7 mouse cellular contexts compared by ENCODE assay signal in genomic region chr9:108002778-108003530, GRCm38 (mm10). TPM values are rescaled to one million over a fixed set of nuclear protein-coding genes. Genes with fewer than 3 reads are reported as not detected.
DNase-seq lines count a peak whose midpoint lies in the region; ATAC-seq and TF ChIP-seq lines count a peak whose summit lies in the region.

No protein-coding gene starts in this region.

- WGBS in lung, embryonic 14.5 days: under 1% methylated on average over 50 of the region's 50 CpGs
- WGBS in limb, embryonic 12.5 days: under 1% methylated on average over 50 of the region's 50 CpGs
- under 1% methylated on average over 44 of the region's 50 CpGs for WGBS in midbrain, postnatal 0 days

- H3K9me3 ChIP-seq in lung, embryonic 14.5 days (ENCODE audit: low read depth, low read length): no peaks in the 10 kb centered on the region
- no peaks in the 10 kb centered on the region for H3K9me3 ChIP-seq in erythroblast, embryonic 14.5 days (ENCODE audit: control insufficient read depth, low read length)
- H3K9me3 ChIP-seq in limb, embryonic 12.5 days: no peaks in the 10 kb centered on the region
- no peaks in the 10 kb centered on the region for H3K9me3 ChIP-seq in midbrain, postnatal 0 days (ENCODE audit: low read length)

- ATAC-seq in lung, embryonic 14.5 days (ENCODE audit: insufficient read depth): no peak
- peak; percentile 15 for ATAC-seq in activated CD4-positive, CD25-positive, alpha-beta regulatory T cell, adult 4 months
- ATAC-seq in limb, embryonic 12.5 days (ENCODE audit: insufficient number of reproducible peaks, insufficient read depth, low FRiP score, low TSS enrichment, low read depth): no peak; the same call in 1 of the 2 replicates
- ATAC-seq in midbrain, postnatal 0 days (ENCODE audit: low FRiP score): no peak; the same call in none of the 2 replicates

- no peaks in the 10 kb centered on the region for H3K36me3 ChIP-seq in lung, embryonic 14.5 days (ENCODE audit: insufficient read depth)
- peaks cover 39% of the 10 kb centered on the region for H3K36me3 ChIP-seq in erythroblast, embryonic 14.5 days (ENCODE audit: control insufficient read depth)
- 0 out of 2 replicates have a peak, but pooled peaks cover 10% of the 10 kb centered on the region for H3K36me3 ChIP-seq in limb, embryonic 12.5 days
- H3K36me3 ChIP-seq in midbrain, postnatal 0 days (ENCODE audit: insufficient read depth, low read length): no peaks in the 10 kb centered on the region

- peak overlapping the region; percentile 93 for H3K27ac ChIP-seq in lung, embryonic 14.5 days (ENCODE audit: low read depth)
- H3K27ac ChIP-seq in limb, embryonic 12.5 days: peak overlapping the region; percentile 90
- H3K27ac ChIP-seq in midbrain, postnatal 0 days (ENCODE audit: low read depth, low read length): peak overlapping the region; percentile 99

- H3K27me3 ChIP-seq in lung, embryonic 14.5 days (ENCODE audit: insufficient read depth, low read length): no peaks in the 10 kb centered on the region
- no peaks in the 10 kb centered on the region; the same call in 1 of the 2 replicates for H3K27me3 ChIP-seq in erythroblast, embryonic 14.5 days (ENCODE audit: control insufficient read depth)
- no peaks in the 10 kb centered on the region for H3K27me3 ChIP-seq in limb, embryonic 12.5 days
- no peaks in the 10 kb centered on the region for H3K27me3 ChIP-seq in midbrain, postnatal 0 days (ENCODE audit: insufficient read depth, low read length)

- peak; percentile 52 for DNase-seq in lung, embryonic 14.5 days
- no peak for DNase-seq in lung, postnatal 4 days
- peak; percentile 23 for DNase-seq in midbrain, postnatal 0 days (ENCODE audit: low spot score)
- DNase-seq in cerebellum, postnatal 4 days (ENCODE audit: low spot score in 2 of 2): no peak

- H3K4me1 ChIP-seq in lung, embryonic 14.5 days (ENCODE audit: insufficient read depth): peaks cover 10% of the 10 kb centered on the region
- peaks cover 59% of the 10 kb centered on the region for H3K4me1 ChIP-seq in erythroblast, embryonic 14.5 days (ENCODE audit: control insufficient read depth)
- peaks cover 24% of the 10 kb centered on the region for H3K4me1 ChIP-seq in limb, embryonic 12.5 days (replicated peaks)
- H3K4me1 ChIP-seq in midbrain, postnatal 0 days (ENCODE audit: insufficient read depth, low read length): 0 out of 2 replicates have a peak, but pooled peaks cover 4% of the 10 kb centered on the region

- TF ChIP-seq CTCF in lung, embryonic 14.5 days (IDR thresholded peaks at IDR 0.05; ENCODE audit: low read depth): no peak
- no peak for TF ChIP-seq CTCF in midbrain, postnatal 0 days (IDR thresholded peaks at IDR 0.05)

- H3K9ac ChIP-seq in lung, embryonic 14.5 days: peak overlapping the region; percentile 95
- H3K9ac ChIP-seq in limb, embryonic 12.5 days (replicated peaks): peak overlapping the region; percentile 94
- peak overlapping the region; percentile 99 for H3K9ac ChIP-seq in midbrain, postnatal 0 days (replicated peaks; ENCODE audit: low read length, poor library complexity, severe bottlenecking)

- H3K4me2 ChIP-seq in lung, embryonic 14.5 days: peak overlapping the region; percentile 93
- H3K4me2 ChIP-seq in limb, embryonic 12.5 days: peak overlapping the region; percentile 86
- H3K4me2 ChIP-seq in midbrain, postnatal 0 days (ENCODE audit: low read depth, low read length, poor library complexity, severe bottlenecking): peak overlapping the region; percentile 81

- peak overlapping the region; percentile 99 for H3K4me3 ChIP-seq in lung, embryonic 14.5 days (ENCODE audit: low read depth, low read length)
- H3K4me3 ChIP-seq in erythroblast, embryonic 14.5 days (replicated peaks): peak overlapping the region; percentile 87
- peak overlapping the region; percentile 96 for H3K4me3 ChIP-seq in limb, embryonic 12.5 days (replicated peaks)
- peak overlapping the region; percentile 97 for H3K4me3 ChIP-seq in midbrain, postnatal 0 days (ENCODE audit: low read depth, low read length)

RNA-seq across cellular contexts. Expression of gene Ip6k1, which starts 0.7 kb away (rescaled TPM):
- 28.4 and 29.3 TPM in 2 replicates for polyA plus RNA-seq in lung, embryonic 14.5 days (2014; fragmentation: Nextera tagmentation; extraction: Ambion mirVana)
- polyA plus RNA-seq in activated CD4-positive, CD25-positive, alpha-beta regulatory T cell, adult 4 months (2017; shearing (Covaris generic)): 10 to 100 TPM; 36.7 to 47.6 TPM
- polyA plus RNA-seq in erythroblast, embryonic 14.5 days (2012): 18.1 and 20.8 TPM in 2 replicates
- 80.6 and 84.4 TPM in 2 replicates for polyA plus RNA-seq in limb, embryonic 12.5 days (2016; fragmentation: Nextera tagmentation; extraction: Ambion mirVana)
- total RNA-seq in midbrain, postnatal 0 days (2014; rRNA removed): 249 and 272 TPM in 2 replicates
- 90.5 and 94.1 TPM in 2 replicates for polyA plus RNA-seq in midbrain, postnatal 0 days (2015; fragmentation: Nextera tagmentation; extraction: Ambion mirVana)

RNA-seq across cellular contexts. Expression of gene Gm20662, which starts 6.8 kb away (rescaled TPM):
- 0.30 and 0.37 TPM in 2 replicates for polyA plus RNA-seq in lung, embryonic 14.5 days (2014; fragmentation: Nextera tagmentation; extraction: Ambion mirVana)
- not detected for polyA plus RNA-seq in activated CD4-positive, CD25-positive, alpha-beta regulatory T cell, adult 4 months (2017; shearing (Covaris generic))
- polyA plus RNA-seq in erythroblast, embryonic 14.5 days (2012): not detected in 2 replicates
- polyA plus RNA-seq in limb, embryonic 12.5 days (2016; fragmentation: Nextera tagmentation; extraction: Ambion mirVana): 1.3 TPM in 2 replicates
- total RNA-seq in midbrain, postnatal 0 days (2014; rRNA removed): 3.6 TPM in 1 of 2 replicates, not detected in the other
- polyA plus RNA-seq in midbrain, postnatal 0 days (2015; fragmentation: Nextera tagmentation; extraction: Ambion mirVana): 0.31 TPM in 1 of 2 replicates, not detected in the other

RNA-seq across cellular contexts. Expression of gene Cdhr4, which starts 10.7 kb away (rescaled TPM):
- polyA plus RNA-seq in lung, embryonic 14.5 days (2014; fragmentation: Nextera tagmentation; extraction: Ambion mirVana): 7.7 and 8.3 TPM in 2 replicates
- polyA plus RNA-seq in activated CD4-positive, CD25-positive, alpha-beta regulatory T cell, adult 4 months (2017; shearing (Covaris generic)): 1 to 10 TPM in 1 of 2 experiments, under 1 TPM in 1; 0.93 to 2.5 TPM
- polyA plus RNA-seq in erythroblast, embryonic 14.5 days (2012): 0.24 and 0.25 TPM in 2 replicates
- 18.6 and 19.3 TPM in 2 replicates for polyA plus RNA-seq in limb, embryonic 12.5 days (2016; fragmentation: Nextera tagmentation; extraction: Ambion mirVana)
- total RNA-seq in midbrain, postnatal 0 days (2014; rRNA removed): 0.42 and 5.6 TPM in 2 replicates
- polyA plus RNA-seq in midbrain, postnatal 0 days (2015; fragmentation: Nextera tagmentation; extraction: Ambion mirVana): 0.59 and 1.1 TPM in 2 replicates

RNA-seq across cellular contexts. Expression of gene Inka1, which starts 17.3 kb away (rescaled TPM):
- polyA plus RNA-seq in lung, embryonic 14.5 days (2014; fragmentation: Nextera tagmentation; extraction: Ambion mirVana): 74.2 and 81.8 TPM in 2 replicates
- polyA plus RNA-seq in activated CD4-positive, CD25-positive, alpha-beta regulatory T cell, adult 4 months (2017; shearing (Covaris generic)): under 1 TPM; 0.33 to 0.51 TPM
- 15.9 and 16.0 TPM in 2 replicates for polyA plus RNA-seq in erythroblast, embryonic 14.5 days (2012)
- polyA plus RNA-seq in limb, embryonic 12.5 days (2016; fragmentation: Nextera tagmentation; extraction: Ambion mirVana): 133 and 138 TPM in 2 replicates
- total RNA-seq in midbrain, postnatal 0 days (2014; rRNA removed): 12.3 and 14.8 TPM in 2 replicates
- 16.2 and 18.1 TPM in 2 replicates for polyA plus RNA-seq in midbrain, postnatal 0 days (2015; fragmentation: Nextera tagmentation; extraction: Ambion mirVana)

RNA-seq across cellular contexts. Expression of gene Gm20661, which starts 20.1 kb away (rescaled TPM):
- polyA plus RNA-seq in lung, embryonic 14.5 days (2014; fragmentation: Nextera tagmentation; extraction: Ambion mirVana): 4.0 and 4.5 TPM in 2 replicates
- polyA plus RNA-seq in activated CD4-positive, CD25-positive, alpha-beta regulatory T cell, adult 4 months (2017; shearing (Covaris generic)): not detected
- polyA plus RNA-seq in erythroblast, embryonic 14.5 days (2012): 0.06 and 0.13 TPM in 2 replicates
- 10.4 and 11.2 TPM in 2 replicates for polyA plus RNA-seq in limb, embryonic 12.5 days (2016; fragmentation: Nextera tagmentation; extraction: Ambion mirVana)
- 0.55 TPM in 1 of 2 replicates, not detected in the other for total RNA-seq in midbrain, postnatal 0 days (2014; rRNA removed)
- 0.33 and 0.48 TPM in 2 replicates for polyA plus RNA-seq in midbrain, postnatal 0 days (2015; fragmentation: Nextera tagmentation; extraction: Ambion mirVana)

Comparison
In these comparisons a context has a peak if more than half of its experiments do, and no peak if none do; other contexts are left out.
1. DNase-seq: peak in lung, embryonic 14.5 days (single experiment) and midbrain, postnatal 0 days (single experiment); none in lung, postnatal 4 days (0 of 2) and cerebellum, postnatal 4 days (0 of 2).
2. Peak in every context shown above with its lines, with median percentiles within 50 percentile points of each other: H3K27ac ChIP-seq, H3K4me2 ChIP-seq, H3K4me3 ChIP-seq and H3K9ac ChIP-seq.